Mouse (Mus musculus) MN1 (cell line): ENCODE data around the gene Olfr378.

Source experiments
- DNase-seq: peaks from one replicate; pipeline ENCODE4 v3.0.0-alpha.2; 2016; ENCODE audit warnings: low spot score

The Olfr378 gene

DNA sequence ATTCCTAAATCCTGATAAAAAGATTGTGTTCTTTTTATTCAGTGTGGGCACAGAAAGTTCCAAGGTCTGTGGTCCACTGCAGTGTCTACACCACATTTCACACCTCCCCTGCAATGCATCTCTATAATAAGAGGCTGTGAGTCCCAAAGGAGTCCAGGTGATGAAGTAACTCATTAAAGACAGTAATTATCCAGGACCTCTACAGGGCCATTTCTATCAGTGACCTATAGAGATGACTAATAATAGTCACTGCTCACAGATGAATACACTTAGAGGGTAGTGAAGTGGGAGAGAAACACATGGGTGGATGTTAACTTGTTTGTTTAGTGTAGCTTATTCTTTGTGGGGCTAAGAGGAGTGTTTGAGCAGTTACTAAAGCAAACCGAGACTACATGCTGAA is at the start of gene Olfr378:
Olfr378 (minus strand) TSS at position 101 of the 400 bp plus-strand sequence.
- no peak for DNase-seq

DNA sequence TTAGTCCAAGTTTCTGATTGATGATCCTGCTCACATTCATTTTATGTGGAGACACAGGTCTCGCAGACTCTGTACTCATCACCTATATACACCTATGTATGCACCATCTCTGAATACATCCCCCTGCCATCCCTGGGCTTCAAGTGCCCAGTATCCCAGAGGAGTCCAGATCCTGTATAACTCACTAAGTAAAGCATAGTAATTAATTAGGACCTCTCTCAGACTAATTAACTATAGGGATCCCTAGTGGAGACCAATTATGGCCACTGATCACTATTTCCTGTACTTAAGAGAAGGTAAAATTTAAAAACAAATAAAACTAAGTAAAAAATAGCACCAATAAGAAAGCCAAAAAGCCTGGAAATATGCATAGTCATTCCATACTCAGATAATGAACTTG is 29.1 kb upstream of the Olfr378 start, which contains the start of gene Olfr380:
Olfr380 (minus strand) TSS at position 101 of the 400 bp plus-strand sequence.
- DNase-seq, result no peak

DNA sequence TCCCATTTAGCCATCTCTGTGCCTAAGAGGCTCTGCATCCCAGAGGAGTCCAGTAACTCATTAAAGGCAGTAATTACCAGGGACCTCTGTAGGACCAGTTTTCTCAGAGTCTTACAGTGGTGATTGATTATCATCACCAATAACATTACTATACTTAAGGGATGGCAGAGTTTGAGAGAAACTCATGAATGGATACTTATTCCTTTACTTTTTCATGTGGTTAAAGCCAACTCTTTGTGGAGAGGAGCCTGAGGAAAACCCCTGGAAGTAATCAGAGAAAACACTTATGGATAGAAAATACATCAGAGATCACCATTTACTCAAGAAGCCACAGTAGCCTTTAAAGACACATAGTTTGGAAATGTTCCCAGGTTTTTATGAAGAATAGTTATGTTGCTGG is 28.8 kb downstream of the Olfr378 start, which contains the start of gene Olfr1:
Olfr1 (minus strand) TSS at position 101 of the 400 bp plus-strand sequence.
- DNase-seq, result no peak

DNA sequence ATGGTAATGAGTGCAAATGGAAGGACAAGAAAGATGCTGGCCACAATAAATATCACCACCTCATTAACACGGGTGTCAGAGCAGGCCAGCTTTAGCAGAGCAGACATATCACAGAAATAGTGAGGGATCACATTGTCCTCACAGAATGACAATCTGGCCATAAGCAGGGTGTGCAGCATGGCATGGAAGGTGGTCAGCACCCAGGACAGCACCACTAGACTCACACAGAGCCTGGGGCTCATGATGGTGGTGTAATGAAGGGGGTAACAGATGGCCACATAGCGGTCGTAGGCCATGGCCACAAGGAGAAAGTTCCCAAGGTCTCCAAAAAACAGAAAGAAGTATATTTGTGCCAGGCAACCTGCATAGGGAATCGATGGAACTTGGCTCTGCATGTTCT is 32.9 kb downstream of the Olfr378 start:
- DNase-seq, result no peak
